Mouse (Mus musculus): ENCODE results near the gene Cops7b.

Gene Cops7b

DNA sequence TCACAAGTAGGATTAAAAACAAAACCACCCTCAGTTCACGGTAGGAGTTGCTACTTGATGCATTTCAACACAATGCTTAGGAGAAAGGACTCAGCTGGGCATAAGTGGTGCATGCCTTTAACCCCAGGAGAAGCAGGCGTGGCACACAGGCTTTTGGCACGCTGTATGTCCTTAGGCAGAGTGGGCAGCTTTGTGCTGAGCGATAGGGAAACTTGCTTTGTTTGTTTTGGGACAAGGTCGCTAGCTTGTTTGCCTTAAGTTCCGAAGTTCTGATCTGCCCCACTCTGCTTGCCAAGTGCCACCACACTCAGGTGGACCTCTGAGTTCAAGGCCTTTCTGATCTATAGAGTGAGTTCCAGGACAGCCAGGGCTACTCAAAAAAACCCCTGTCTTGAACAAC, 12.6 kb downstream of the Cops7b start:
- in situ Hi-C loops (cut with MboI; ENCODE audit: low sequenced_read_pairs) = no loop called here

DNA sequence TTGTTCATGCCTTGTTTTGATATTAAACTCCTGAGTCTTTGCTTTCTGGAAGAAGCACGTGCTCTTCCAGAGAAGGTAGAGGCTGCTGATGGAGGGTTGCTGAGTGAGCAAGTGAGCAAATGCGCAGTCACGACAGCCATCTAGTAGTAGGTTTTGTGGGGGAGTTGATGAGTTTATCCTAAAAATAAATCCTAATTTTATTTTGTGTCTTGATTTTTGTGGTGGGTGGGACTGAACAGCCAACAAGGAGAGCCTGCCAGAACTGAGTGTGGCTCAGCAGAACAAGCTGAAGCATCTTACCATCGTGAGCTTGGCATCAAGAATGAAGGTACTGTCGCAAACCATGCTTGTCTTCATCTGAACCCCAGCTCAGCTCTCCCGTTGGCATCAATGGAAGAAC, 13.8 kb downstream of the Cops7b start:
- in situ Hi-C loops (cut with MboI; ENCODE audit: low sequenced_read_pairs) = no loop called here

DNA sequence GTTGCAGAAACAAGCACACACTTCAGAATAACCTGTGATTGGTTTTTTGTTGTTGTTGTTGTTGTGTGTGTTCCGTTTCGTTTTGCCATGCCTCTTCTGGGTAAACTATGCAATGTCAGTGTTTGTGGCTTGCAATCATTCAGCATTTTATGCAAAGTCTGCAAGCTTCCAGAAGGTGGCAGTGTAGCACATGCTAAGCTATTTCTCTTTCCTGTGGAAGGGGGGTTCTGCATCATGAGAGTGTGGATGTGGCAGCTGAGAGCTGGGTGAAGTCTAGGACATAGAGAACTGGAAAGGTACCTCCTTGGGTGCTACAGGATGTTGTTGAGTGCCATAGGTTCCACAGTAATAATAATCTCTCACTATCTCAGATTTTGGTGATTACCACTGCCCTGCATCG, 15.8 kb downstream of the Cops7b start:
- in situ Hi-C loops (cut with MboI; ENCODE audit: low sequenced_read_pairs) = no loop called here

DNA sequence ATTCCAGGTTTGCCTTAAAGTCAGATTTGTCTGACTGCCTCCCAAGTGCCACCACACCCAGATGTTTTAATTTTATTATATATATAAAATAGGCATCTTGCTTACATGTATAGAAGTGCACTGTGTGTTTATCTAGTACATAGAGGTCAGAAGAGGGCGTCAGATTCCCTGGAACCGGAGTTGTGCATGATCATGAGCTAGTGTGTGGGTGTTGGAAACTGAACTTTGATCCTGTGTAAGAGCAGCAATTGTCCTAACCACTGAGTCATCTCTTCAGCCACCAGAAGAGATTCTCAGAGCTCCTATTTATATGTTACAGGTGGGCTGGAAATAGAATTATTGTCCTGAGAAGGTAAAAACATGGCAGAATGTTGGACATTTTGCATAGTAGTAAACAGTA, 17.4 kb downstream of the Cops7b start:
- in situ Hi-C loops (cut with MboI; ENCODE audit: low sequenced_read_pairs) = no loop called here

GRCm38 (mm10) chr1:86610954-86611353, 28.2 kb downstream of the Cops7b start:
- in situ Hi-C loops (cut with MboI; ENCODE audit: low sequenced_read_pairs) = loop anchor here (10.0 kb wide), 1 partner anchor 434 kb away; no protein-coding TSS in a partner anchor

DNA sequence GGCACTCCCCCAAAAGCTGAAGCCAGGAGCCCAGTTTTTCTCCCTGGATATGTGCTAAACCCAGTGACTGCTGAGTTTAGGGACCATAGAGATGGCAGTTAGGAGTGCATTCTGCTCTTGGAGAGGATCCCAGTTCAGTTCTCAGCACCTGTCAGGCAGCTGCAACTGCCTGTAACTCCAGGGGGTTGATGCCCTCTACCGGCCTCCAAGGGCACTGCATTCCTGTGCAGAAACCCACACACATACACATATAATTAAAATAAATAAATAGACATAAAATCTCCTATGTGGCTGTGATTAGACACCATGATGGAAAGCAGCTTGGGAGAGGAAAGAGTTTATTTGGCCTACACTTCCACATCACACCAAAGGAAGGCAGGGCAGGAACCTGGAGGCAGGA, 29.4 kb downstream of the Cops7b start:
- in situ Hi-C loops (cut with MboI; ENCODE audit: low sequenced_read_pairs) = loop anchor here (10.0 kb wide), 1 partner anchor 433 kb away; no protein-coding TSS in a partner anchor

GRCm38 (mm10) chr1:86614269-86614668, 31.6 kb downstream of the Cops7b start:
- in situ Hi-C loops (cut with MboI; ENCODE audit: low sequenced_read_pairs) = loop anchor here (10.0 kb wide), 1 partner anchor 431 kb away; no protein-coding TSS in a partner anchor

DNA sequence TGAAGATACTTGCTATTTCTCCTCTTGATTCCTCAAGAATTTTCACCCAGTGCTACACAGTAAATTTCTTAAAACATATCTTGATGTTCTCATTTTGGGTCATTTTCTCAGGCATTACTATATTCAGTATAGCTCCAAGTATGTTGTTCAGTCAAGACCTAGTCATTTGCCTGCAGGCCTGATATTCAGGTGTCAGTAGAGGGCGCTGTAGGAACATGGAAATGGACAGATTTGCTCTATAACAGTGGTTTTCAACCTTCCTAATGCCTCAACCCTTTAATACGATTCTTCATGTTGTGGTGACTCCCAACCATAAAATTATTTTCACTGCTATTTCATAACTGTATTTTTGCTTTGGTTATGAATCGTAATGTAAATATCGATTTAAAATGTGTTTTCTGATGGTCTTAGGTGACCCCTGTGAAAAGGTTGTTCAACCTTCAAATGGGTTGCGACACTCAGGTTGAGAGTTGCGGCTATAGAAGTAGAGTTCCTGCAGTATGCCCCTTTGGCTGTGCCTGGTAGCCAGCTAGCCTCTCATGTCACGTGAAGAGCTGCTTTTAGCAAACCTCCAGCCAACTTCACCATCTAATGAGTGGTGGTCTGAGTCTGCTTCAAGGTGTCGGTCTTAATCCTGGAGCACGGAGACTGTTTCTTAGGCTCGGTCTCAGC, 35.9 kb downstream of the Cops7b start:
- in situ Hi-C loops (cut with MboI; ENCODE audit: low sequenced_read_pairs) = loop anchor here (10.0 kb wide), 1 partner anchor 426 kb away; no protein-coding TSS in a partner anchor

GRCm38 (mm10) chr1:86622296-86622695, 39.6 kb downstream of the Cops7b start:
- in situ Hi-C loops (cut with MboI; ENCODE audit: low sequenced_read_pairs) = no loop called here

DNA sequence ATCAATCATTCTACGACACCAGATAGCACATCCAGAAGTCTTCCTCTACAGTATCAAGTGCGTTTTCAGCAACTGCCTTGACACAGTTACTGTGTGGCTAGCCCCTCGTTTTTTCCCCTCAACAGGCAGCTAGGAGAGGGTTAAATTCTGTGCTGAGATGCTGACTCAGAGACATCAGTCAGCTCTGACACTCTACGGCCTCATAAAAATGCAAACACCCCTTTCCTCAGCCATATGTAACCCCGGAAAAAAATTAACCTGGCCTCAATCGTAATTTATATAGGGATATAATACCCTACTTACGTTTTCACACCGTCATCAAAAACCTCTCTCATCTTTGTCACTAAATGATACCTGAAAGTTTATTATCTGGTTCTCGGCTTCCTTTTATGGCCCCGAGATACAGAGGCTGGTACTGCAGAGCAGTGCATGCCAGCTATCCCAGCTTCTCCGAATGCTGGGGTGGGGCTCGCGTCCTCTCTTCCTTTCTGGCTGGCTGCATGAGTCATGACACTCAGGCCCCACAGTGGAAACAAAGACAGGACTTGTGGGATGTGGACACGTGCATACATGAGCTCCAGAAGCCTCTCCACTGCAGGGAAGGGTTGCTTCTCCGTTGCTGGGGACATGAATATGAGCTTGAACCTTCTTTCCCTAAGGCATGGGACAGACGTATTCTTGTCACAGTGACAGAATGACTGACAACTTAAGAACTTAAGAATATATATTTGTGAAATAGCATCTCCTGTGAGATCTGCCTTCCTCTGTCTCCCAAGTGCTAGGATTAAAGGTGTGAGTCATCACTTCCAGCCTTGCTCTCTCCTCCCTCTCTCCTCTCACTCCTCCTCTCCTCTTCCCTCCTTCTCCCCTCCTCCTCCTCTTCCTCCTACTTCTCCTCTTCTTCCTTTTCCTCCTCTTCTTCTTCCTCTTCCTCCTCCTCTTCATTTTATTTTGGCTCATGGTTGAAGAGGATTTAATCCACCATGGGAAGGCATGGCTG, 40.6 kb downstream of the Cops7b start:
- in situ Hi-C loops (cut with MboI; ENCODE audit: low sequenced_read_pairs) = no loop called here

GRCm38 (mm10) chr1:86628270-86628669, 45.6 kb downstream of the Cops7b start:
- in situ Hi-C loops (cut with MboI; ENCODE audit: low sequenced_read_pairs) = no loop called here

DNA sequence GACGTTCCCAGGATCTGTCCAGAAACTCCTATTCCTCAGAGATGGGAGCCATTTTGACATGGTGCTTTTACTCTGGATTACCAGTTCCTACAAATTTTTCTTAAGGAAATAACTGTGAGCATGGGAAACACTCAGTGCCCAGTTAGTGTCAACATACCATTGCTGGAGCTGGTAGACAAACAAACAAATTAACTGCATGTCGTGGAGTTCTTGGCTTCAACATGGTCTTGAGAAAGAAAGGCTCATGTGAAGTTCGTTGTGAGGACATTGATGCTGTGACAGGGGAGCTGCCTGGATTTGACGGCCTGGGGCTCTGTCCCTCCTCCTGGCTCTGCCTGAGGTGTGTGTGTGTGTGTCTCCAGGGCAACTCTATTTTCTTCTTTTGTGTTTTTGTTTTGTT, 47.2 kb downstream of the Cops7b start:
- in situ Hi-C loops (cut with MboI; ENCODE audit: low sequenced_read_pairs) = no loop called here

DNA sequence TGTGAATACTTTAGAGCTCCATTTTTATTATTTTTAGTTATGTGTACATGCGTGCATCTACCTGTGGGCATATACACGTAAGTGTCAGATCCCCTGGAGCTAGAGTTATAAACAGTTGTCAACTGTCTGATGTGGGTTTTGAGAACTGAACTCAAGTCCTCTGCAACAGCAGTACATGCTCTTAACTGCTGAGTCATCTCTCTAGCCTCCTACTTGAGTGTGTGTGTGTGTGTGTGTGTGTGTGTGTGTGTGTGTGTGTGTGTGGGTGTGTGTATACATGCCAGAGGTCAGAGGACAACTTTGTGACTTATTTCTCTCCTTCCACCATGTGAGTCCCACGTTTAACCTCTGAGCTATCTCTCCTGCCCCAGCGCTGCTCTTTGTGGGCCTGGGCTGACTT, 47.8 kb downstream of the Cops7b start:
- in situ Hi-C loops (cut with MboI; ENCODE audit: low sequenced_read_pairs) = no loop called here

DNA sequence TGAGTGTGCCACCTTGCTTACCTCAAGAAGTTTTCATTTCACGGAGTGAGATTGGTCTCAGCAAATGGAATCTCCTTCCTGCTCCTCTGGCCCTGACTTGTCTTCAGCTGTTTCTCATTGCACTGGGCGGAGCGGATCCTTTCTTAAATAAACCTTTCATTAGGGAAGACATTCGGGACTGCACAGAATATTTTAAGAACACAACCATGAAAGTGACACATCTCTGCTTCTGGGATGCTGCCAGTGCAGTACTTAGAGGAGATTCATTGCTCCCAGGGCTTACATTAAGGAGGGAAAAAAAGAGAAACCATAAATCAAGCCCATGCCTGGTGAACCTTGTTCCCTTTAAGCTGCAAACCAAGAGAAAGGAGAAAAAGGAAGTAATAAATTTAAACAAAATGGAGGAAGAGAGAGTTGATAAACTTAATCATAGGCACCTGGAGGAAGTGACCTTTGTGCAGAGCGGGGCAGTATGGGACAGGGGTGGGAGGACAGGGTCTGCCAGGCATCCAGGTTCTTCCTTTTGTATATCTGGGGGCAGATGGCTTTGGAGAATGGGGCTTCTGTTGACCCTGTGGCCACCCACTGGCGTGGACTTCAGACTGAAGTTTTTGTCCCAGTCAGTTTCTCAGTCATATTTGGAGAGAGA, 50.2 kb downstream of the Cops7b start:
- in situ Hi-C loops (cut with MboI; ENCODE audit: low sequenced_read_pairs) = no loop called here

GRCm38 (mm10) chr1:86633434-86633833, 50.7 kb downstream of the Cops7b start:
- in situ Hi-C loops (cut with MboI; ENCODE audit: low sequenced_read_pairs) = no loop called here

GRCm38 (mm10) chr1:86633840-86634750, 51.4 kb downstream of the Cops7b start:
- in situ Hi-C loops (cut with MboI; ENCODE audit: low sequenced_read_pairs) = no loop called here

DNA sequence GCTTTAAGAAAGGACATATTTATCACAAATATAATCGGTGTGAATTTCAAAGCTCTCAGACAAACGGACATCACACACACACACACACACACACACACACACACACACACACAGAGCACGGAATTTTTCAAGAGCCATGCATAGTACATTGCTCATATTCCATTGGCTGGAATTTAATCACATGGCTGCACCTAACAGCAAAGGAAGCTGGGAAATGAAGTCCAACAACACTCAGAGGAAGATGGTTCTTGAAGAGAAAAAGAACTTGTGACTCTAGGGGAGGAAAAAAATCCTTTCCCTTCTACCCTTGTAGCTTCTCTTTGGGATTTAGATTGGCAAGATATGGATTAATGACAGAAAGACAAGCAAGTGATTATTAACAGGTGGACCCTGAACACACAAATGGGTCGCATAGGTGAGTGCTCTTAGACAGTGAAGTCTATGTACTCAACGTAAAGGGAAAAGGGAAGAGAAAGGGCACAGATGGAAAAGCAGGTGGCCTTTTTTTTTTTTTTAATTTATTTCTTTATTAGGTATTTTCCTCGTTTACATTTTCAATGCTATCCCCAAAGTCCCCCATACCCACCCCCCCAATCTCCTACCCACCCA, 52.2 kb downstream of the Cops7b start:
- in situ Hi-C loops (cut with MboI; ENCODE audit: low sequenced_read_pairs) = no loop called here

- in situ Hi-C loops (cut with MboI; ENCODE audit: low sequenced_read_pairs) = no loop called here
These were observed 60.6 kb downstream of the Cops7b start for GRCm38 (mm10) chr1:86643101-86643809.

GRCm38 (mm10) chr1:86647517-86647916, 64.8 kb downstream of the Cops7b start:
- in situ Hi-C loops (cut with MboI; ENCODE audit: low sequenced_read_pairs) = loop anchor here (5.0 kb wide), 1 partner anchor 395 kb away; no protein-coding TSS in a partner anchor

Measured in CH12F3 (cell line).